Mouse (Mus musculus) kidney, adult 2 months (tissue): ENCODE data around the gene Tex26.

Experiments
- CTCF ChIP-seq: fragments of 200-500 bp; conservative IDR thresholded peaks from 2 replicates; pipeline ENCODE4 v1.5.1; 2011; ENCODE audit warnings: low read depth, mild to moderate bottlenecking, control low read depth, low read length, moderate library complexity, mixed read lengths; ENCODE audit not compliant: insufficient read depth, insufficient read length
- POLR2A ChIP-seq: fragments of 200-500 bp; IDR thresholded peaks from one replicate; pipeline ENCODE4 v1.6.1; 2011; ENCODE audit warnings: low read depth, low read length, control low read depth

- no peak for TF ChIP-seq CTCF
- no peak for TF ChIP-seq POLR2A
These were observed 77.7 kb downstream of the Tex26 start for GRCm38 (mm10) chr5:149517116-149517515.
